Mouse (Mus musculus) C2C12 (cell line): Measurements from ENCODE around the gene Zswim8.

Experiments used
- CEBPB ChIP-seq: IDR thresholded peaks from one replicate; pipeline ENCODE4 v1.6.1; 2011; ENCODE audit warnings: low read depth, mild to moderate bottlenecking, control low read depth, moderate library complexity
- CTCF ChIP-seq: IDR thresholded peaks from one replicate; pipeline ENCODE4 v1.5.1; 2011; ENCODE audit not compliant: control insufficient read depth, insufficient read depth, insufficient read length
- MAX ChIP-seq: IDR thresholded peaks from one replicate; pipeline ENCODE4 v1.6.1; 2011; ENCODE audit warnings: mild to moderate bottlenecking, control low read depth
- USF1 ChIP-seq: IDR thresholded peaks from one replicate; pipeline ENCODE4 v1.6.1; 2011; ENCODE audit warnings: low read depth, mild to moderate bottlenecking, control low read depth, moderate library complexity

GRCm38 (mm10) chr14:20691772-20692171 is 15.6 kb upstream of the Zswim8 start:
- TF ChIP-seq CTCF, result no peak
- no peak for TF ChIP-seq USF1
- no peak for TF ChIP-seq MAX
- no peak for TF ChIP-seq CEBPB
